Mouse (Mus musculus) neural tube, embryonic 15.5 days (tissue): ENCODE measurements around the gene Ttyh3. TPM values are rescaled to one million over a fixed set of nuclear protein-coding genes. Genes with fewer than 3 reads are reported as not detected.
A peak's percentile ranks its signal among the peaks of the same experiment; 100 is the strongest.

ENCODE experiments used
- ATAC-seq: fragments of 200-750 bp; cut with Nextera tagmentation; 2 replicates; pipeline ENCODE4 v1.8.0; 2017; ENCODE audit warnings: mild to moderate bottlenecking, moderate TSS enrichment, moderate library complexity; ENCODE audit not compliant: low FRiP score
- H3K27ac ChIP-seq: fragments of 300-500 bp; sonication (generic); replicated peaks from 2 replicates; pipeline ENCODE4 v1.5.1; 2015; ENCODE audit warnings: mild to moderate bottlenecking, inconsistent platforms
- H3K27me3 ChIP-seq: fragments of 300-500 bp; sonication (generic); replicated peaks from 2 replicates; pipeline ENCODE4 v1.6.1; 2015; ENCODE audit warnings: inconsistent platforms
- H3K36me3 ChIP-seq: fragments of 300-500 bp; sonication (generic); 2 replicates; pipeline ENCODE4 v1.6.1; 2015; ENCODE audit warnings: inconsistent platforms
- H3K4me1 ChIP-seq: fragments of 300-500 bp; sonication (generic); 2 replicates; pipeline ENCODE4 v1.6.1; 2015; ENCODE audit warnings: inconsistent platforms
- H3K4me2 ChIP-seq: fragments of 300-500 bp; sonication (generic); 2 replicates; pipeline ENCODE4 v1.6.1; 2015; ENCODE audit warnings: inconsistent platforms, mild to moderate bottlenecking, moderate library complexity
- H3K4me3 ChIP-seq: fragments of 300-500 bp; sonication (generic); replicated peaks from 2 replicates; pipeline ENCODE4 v1.5.1; 2015; ENCODE audit warnings: mild to moderate bottlenecking, inconsistent platforms
- H3K9ac ChIP-seq: fragments of 300-500 bp; sonication (generic); replicated peaks from 2 replicates; pipeline ENCODE4 v1.6.1; 2015; ENCODE audit warnings: mild to moderate bottlenecking, inconsistent platforms
- H3K9me3 ChIP-seq: fragments of 300-500 bp; sonication (generic); replicated peaks from 2 replicates; pipeline ENCODE4 v1.6.1; 2016; ENCODE audit warnings: inconsistent platforms
- WGBS: fragments of 180-500 bp; shearing (Covaris S2); methylation state at CpG from one replicate; pipeline ENCODE4 v1.1.7; 2015; ENCODE audit warnings: mixed read lengths; 5-methylcytosine and 5-hydroxymethylcytosine counted together
- polyA plus RNA-seq: library from polyadenylated mRNA; unstranded; fragments of >200 nt; fragmentation: Nextera tagmentation; extraction: Ambion mirVana; gene quantifications from 2 replicates; pipeline ENCODE4 v1.2.1, GENCODE M21; 2015

Ttyh3 gene
- polyA plus RNA-seq, 1 experiment from 2014 or later: 63.9 TPM

- peaks cover 27% of the 10 kb centered on the region for H3K4me1 ChIP-seq
- ATAC-seq: no peak
Measured at GRCm38 (mm10) chr5:140582995-140583731, 65.7 kb downstream of the Ttyh3 start.

GRCm38 (mm10) chr5:140581569-140581968, 67.3 kb downstream of the Ttyh3 start:
- ATAC-seq: no peak
- WGBS: 6% methylated on average over 5 of the region's 5 CpGs
- H3K9ac ChIP-seq: no peak overlapping the region

More at GRCm38 (mm10) chr5:140582995-140583731, 65.7 kb downstream of the Ttyh3 start:
- Histone ChIP-seq H3K9ac (no peak overlapping the region), H3K4me3 (no peak overlapping the region), H3K4me2 (no peak overlapping the region), H3K27ac (no peak overlapping the region), H3K9me3 (no peaks in the 10 kb centered on the region), H3K27me3 (no peaks in the 10 kb centered on the region), H3K36me3 (no peaks in the 10 kb centered on the region)
- WGBS: 25% methylated on average over 8 of the region's 8 CpGs

GRCm38 (mm10) chr5:140579771-140580170, 69.1 kb downstream of the Ttyh3 start:
- Histone ChIP-seq H3K27ac (no peak overlapping the region), H3K4me2 (no peak overlapping the region), H3K9ac (no peak overlapping the region), H3K4me1 (peaks cover 27% of the 10 kb centered on the region), H3K4me3 (no peak overlapping the region), H3K36me3 (no peaks in the 10 kb centered on the region), H3K9me3 (no peaks in the 10 kb centered on the region), H3K27me3 (no peaks in the 10 kb centered on the region)
- peak; percentile 12; the same call in 1 of the 2 replicates for ATAC-seq
- WGBS: 14% methylated on average over 6 of the region's 6 CpGs

More at GRCm38 (mm10) chr5:140581569-140581968, 67.3 kb downstream of the Ttyh3 start:
- Histone ChIP-seq H3K27me3 (no peaks in the 10 kb centered on the region), H3K4me3 (no peak overlapping the region), H3K27ac (no peak overlapping the region), H3K4me2 (no peak overlapping the region), H3K36me3 (no peaks in the 10 kb centered on the region), H3K4me1 (peaks cover 27% of the 10 kb centered on the region), H3K9me3 (no peaks in the 10 kb centered on the region)

GRCm38 (mm10) chr5:140579221-140579620, 69.6 kb downstream of the Ttyh3 start:
- Histone ChIP-seq H3K4me1 (peaks cover 26% of the 10 kb centered on the region), H3K4me2 (no peak overlapping the region), H3K27me3 (no peaks in the 10 kb centered on the region), H3K4me3 (no peak overlapping the region), H3K27ac (no peak overlapping the region), H3K9me3 (no peaks in the 10 kb centered on the region), H3K36me3 (no peaks in the 10 kb centered on the region), H3K9ac (no peak overlapping the region)
- 22% methylated on average over 9 of the region's 9 CpGs for WGBS
- no peak for ATAC-seq

- Histone ChIP-seq H3K4me2 (no peak overlapping the region), H3K27me3 (no peaks in the 10 kb centered on the region), H3K36me3 (no peaks in the 10 kb centered on the region), H3K9me3 (no peaks in the 10 kb centered on the region), H3K27ac (no peak overlapping the region), H3K4me1 (peaks cover 8% of the 10 kb centered on the region), H3K9ac (no peak overlapping the region), H3K4me3 (no peak overlapping the region)
- WGBS: 73% methylated on average over 5 of the region's 5 CpGs
- ATAC-seq: no peak
Measured at GRCm38 (mm10) chr5:140575381-140575866, 73.4 kb downstream of the Ttyh3 start.

GRCm38 (mm10) chr5:140572611-140573010, 76.2 kb downstream of the Ttyh3 start:
- Histone ChIP-seq H3K36me3 (no peaks in the 10 kb centered on the region), H3K9me3 (no peaks in the 10 kb centered on the region), H3K4me3 (no peak overlapping the region), H3K27me3 (no peaks in the 10 kb centered on the region), H3K4me2 (no peak overlapping the region), H3K27ac (no peak overlapping the region), H3K4me1 (peaks cover 12% of the 10 kb centered on the region), H3K9ac (no peak overlapping the region)
- ATAC-seq: no peak
- 80% methylated on average over 6 of the region's 6 CpGs for WGBS

GRCm38 (mm10) chr5:140571673-140572072, 77.2 kb downstream of the Ttyh3 start:
- Histone ChIP-seq H3K36me3 (no peaks in the 10 kb centered on the region), H3K4me1 (peaks cover 18% of the 10 kb centered on the region), H3K27me3 (no peaks in the 10 kb centered on the region), H3K27ac (no peak overlapping the region), H3K4me3 (no peak overlapping the region), H3K4me2 (no peak overlapping the region), H3K9me3 (no peaks in the 10 kb centered on the region), H3K9ac (no peak overlapping the region)
- 34% methylated on average over 10 of the region's 10 CpGs for WGBS
- no peak for ATAC-seq

- Histone ChIP-seq H3K4me2 (no peak overlapping the region), H3K4me1 (peaks cover 18% of the 10 kb centered on the region), H3K4me3 (no peak overlapping the region), H3K27me3 (no peaks in the 10 kb centered on the region), H3K9me3 (no peaks in the 10 kb centered on the region), H3K9ac (no peak overlapping the region), H3K36me3 (no peaks in the 10 kb centered on the region), H3K27ac (no peak overlapping the region)
- ATAC-seq: no peak
- 32% methylated on average over 4 of the region's 4 CpGs for WGBS
Measured at GRCm38 (mm10) chr5:140571201-140571600, 77.6 kb downstream of the Ttyh3 start.

Other genes with a start within 250 kb of the Ttyh3 start
- gene Eif3b, start 229.7 kb downstream of the Ttyh3 start, polyA plus RNA-seq: 80.0 and 93.1 TPM in 2 replicates
- gene Gm4869, start 203.4 kb downstream of the Ttyh3 start, polyA plus RNA-seq: not detected in 2 replicates
- gene Chst12, start 143.5 kb downstream of the Ttyh3 start, polyA plus RNA-seq: 30.6 and 31.2 TPM in 2 replicates
- gene Grifin, start 84.0 kb downstream of the Ttyh3 start, polyA plus RNA-seq: 1.6 TPM in 1 of 2 replicates, not detected in the other
- gene Lfng, start 41.7 kb downstream of the Ttyh3 start, polyA plus RNA-seq: 16.7 and 19.4 TPM in 2 replicates
- 25.5 and 26.2 TPM in 2 replicates for gene Iqce, start 53.3 kb upstream of the Ttyh3 start, polyA plus RNA-seq
- 25.9 and 26.9 TPM in 2 replicates for gene Brat1, start 56.0 kb upstream of the Ttyh3 start, polyA plus RNA-seq
- gene Amz1, start 75.1 kb upstream of the Ttyh3 start, polyA plus RNA-seq: 3.5 and 3.8 TPM in 2 replicates
- gene Gna12, start 181.4 kb upstream of the Ttyh3 start, polyA plus RNA-seq: 17.7 and 43.8 TPM in 2 replicates